In the genomic region with DNA sequence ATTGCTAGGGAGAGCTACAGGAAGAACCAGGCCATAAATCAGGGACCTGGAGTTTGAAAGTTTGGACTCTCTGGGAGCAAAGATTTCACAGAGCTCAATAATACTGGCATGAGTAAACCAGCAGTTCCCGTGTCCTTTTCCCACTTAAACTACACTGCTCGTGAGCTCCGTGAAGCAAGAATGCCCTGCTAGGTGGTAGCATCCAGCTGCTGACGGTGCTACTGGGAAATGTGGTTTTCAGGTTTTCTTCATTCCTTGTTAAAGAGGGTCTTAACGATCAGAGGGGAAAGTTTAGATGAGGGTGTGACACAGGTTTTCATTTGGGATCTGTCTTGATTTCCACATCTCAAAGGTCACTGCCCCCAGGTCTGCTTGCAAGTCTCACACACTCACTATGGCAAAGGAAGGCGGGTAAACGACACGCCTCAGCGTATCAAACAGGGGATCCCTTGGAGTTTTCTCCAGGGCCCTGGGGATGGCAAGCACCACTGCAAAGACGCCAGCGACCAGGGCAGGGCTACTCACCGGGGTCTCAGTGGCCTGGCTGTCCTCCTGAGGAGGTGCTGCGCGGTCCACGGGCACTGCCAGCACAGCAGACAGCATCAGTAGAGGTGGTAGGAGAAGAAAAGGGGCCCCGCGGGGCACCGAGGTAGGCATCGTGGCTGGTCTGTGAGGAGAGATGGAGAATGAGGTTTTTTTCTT, we compare ENCODE assay signal across 7 mouse cellular contexts. TPM values are rescaled to one million over a fixed set of nuclear protein-coding genes. Genes with fewer than 3 reads are reported as not detected.
DNase-seq lines count a peak whose midpoint lies in the region; ATAC-seq and TF ChIP-seq lines count a peak whose summit lies in the region.

No protein-coding gene starts in this region.

- H3K4me3 ChIP-seq in lung, postnatal 0 days (ENCODE audit: low read depth, low read length): peak overlapping the region; percentile 79
- peak overlapping the region; percentile 74 for H3K4me3 ChIP-seq in embryonic facial prominence, embryonic 14.5 days (ENCODE audit: low read depth, low read length)
- H3K4me3 ChIP-seq in intestine, postnatal 0 days (ENCODE audit: low read depth, low read length): peak overlapping the region; percentile 67
- peak overlapping the region; percentile 78 for H3K4me3 ChIP-seq in neural tube, embryonic 13.5 days

- ATAC-seq in lung, postnatal 0 days: peak; percentile 1; the same call in 1 of the 2 replicates
- no peak for ATAC-seq in embryonic facial prominence, embryonic 14.5 days (ENCODE audit: low read depth)
- ATAC-seq in intestine, postnatal 0 days: peak; percentile 11; the same call in 1 of the 2 replicates
- ATAC-seq in neural tube, embryonic 13.5 days (ENCODE audit: low read depth): peak; percentile 23; the same call in 1 of the 2 replicates

- peak overlapping the region; percentile 88; the same call in 1 of the 2 replicates for H3K27ac ChIP-seq in lung, postnatal 0 days (ENCODE audit: low read length)
- H3K27ac ChIP-seq in embryonic facial prominence, embryonic 14.5 days (replicated peaks; ENCODE audit: low read depth, low read length): peak overlapping the region; percentile 89; the same call in 1 of the 2 replicates
- H3K27ac ChIP-seq in intestine, postnatal 0 days (ENCODE audit: low read depth, low read length): peak overlapping the region; percentile 87
- H3K27ac ChIP-seq in neural tube, embryonic 13.5 days (replicated peaks): peak overlapping the region; percentile 82; the same call in 1 of the 2 replicates

- H3K36me3 ChIP-seq in lung, postnatal 0 days (ENCODE audit: insufficient read depth, low read length): no peaks in the 10 kb centered on the region; the same call in 1 of the 2 replicates
- peaks cover 35% of the 10 kb centered on the region for H3K36me3 ChIP-seq in embryonic facial prominence, embryonic 14.5 days (ENCODE audit: control insufficient read depth, insufficient read depth, low read length)
- H3K36me3 ChIP-seq in intestine, postnatal 0 days (ENCODE audit: control insufficient read depth, insufficient read depth): peaks cover 11% of the 10 kb centered on the region; the same call in 1 of the 2 replicates
- peaks cover 29% of the 10 kb centered on the region for H3K36me3 ChIP-seq in neural tube, embryonic 13.5 days

- no peak for TF ChIP-seq EP300 in lung, postnatal 0 days (IDR thresholded peaks at IDR 0.05)

- H3K4me2 ChIP-seq in lung, postnatal 0 days (replicated peaks; ENCODE audit: low read depth, low read length): peak overlapping the region; percentile 74
- peak overlapping the region; percentile 98 for H3K4me2 ChIP-seq in embryonic facial prominence, embryonic 14.5 days (ENCODE audit: low read depth, low read length)
- peak overlapping the region; percentile 87 for H3K4me2 ChIP-seq in intestine, postnatal 0 days (replicated peaks; ENCODE audit: low read depth)
- H3K4me2 ChIP-seq in neural tube, embryonic 13.5 days: peak overlapping the region; percentile 93

- no peaks in the 10 kb centered on the region for H3K27me3 ChIP-seq in lung, postnatal 0 days (replicated peaks; ENCODE audit: insufficient read depth, low read length)
- no peaks in the 10 kb centered on the region for H3K27me3 ChIP-seq in embryonic facial prominence, embryonic 14.5 days (replicated peaks; ENCODE audit: control insufficient read depth, insufficient read depth, low read length)
- H3K27me3 ChIP-seq in intestine, postnatal 0 days (replicated peaks; ENCODE audit: control insufficient read depth, insufficient read depth, low read length): no peaks in the 10 kb centered on the region
- H3K27me3 ChIP-seq in neural tube, embryonic 13.5 days: no peaks in the 10 kb centered on the region

- DNase-seq in lung, postnatal 0 days (ENCODE audit: low spot score): no peak
- DNase-seq in lung, adult 18-20 months: no peak
- no peak for DNase-seq in embryonic facial prominence, embryonic 14.5 days (ENCODE audit: low spot score)
- DNase-seq in adipocyte (ENCODE audit: low spot score): no peak
- DNase-seq in cerebellum, postnatal 4 days (ENCODE audit: low spot score in 2 of 2): no peak

- no peaks in the 10 kb centered on the region for H3K9me3 ChIP-seq in lung, postnatal 0 days (ENCODE audit: low read length)
- no peaks in the 10 kb centered on the region for H3K9me3 ChIP-seq in embryonic facial prominence, embryonic 14.5 days (ENCODE audit: control insufficient read depth, low read length)
- no peaks in the 10 kb centered on the region for H3K9me3 ChIP-seq in intestine, postnatal 0 days (ENCODE audit: control insufficient read depth)
- H3K9me3 ChIP-seq in neural tube, embryonic 13.5 days: no peaks in the 10 kb centered on the region

- 24% methylated on average over 19 of the region's 19 CpGs for WGBS in lung, postnatal 0 days
- 29% methylated on average over 19 of the region's 19 CpGs for WGBS in embryonic facial prominence, embryonic 14.5 days
- WGBS in intestine, postnatal 0 days: 14% methylated on average over 19 of the region's 19 CpGs
- 34% methylated on average over 19 of the region's 19 CpGs for WGBS in neural tube, embryonic 13.5 days

- H3K9ac ChIP-seq in lung, postnatal 0 days (replicated peaks; ENCODE audit: low read depth): peak overlapping the region; percentile 72
- peak overlapping the region; percentile 81 for H3K9ac ChIP-seq in embryonic facial prominence, embryonic 14.5 days (ENCODE audit: low read depth, low read length)
- peak overlapping the region; percentile 70 for H3K9ac ChIP-seq in intestine, postnatal 0 days (ENCODE audit: low read depth, low read length)
- peak overlapping the region; percentile 92 for H3K9ac ChIP-seq in neural tube, embryonic 13.5 days

- peaks cover 8% of the 10 kb centered on the region; the same call in 1 of the 2 replicates for H3K4me1 ChIP-seq in lung, postnatal 0 days (ENCODE audit: insufficient read depth, low read depth, low read length)
- peaks cover 10% of the 10 kb centered on the region for H3K4me1 ChIP-seq in embryonic facial prominence, embryonic 14.5 days (ENCODE audit: control insufficient read depth, insufficient read depth, low read length)
- H3K4me1 ChIP-seq in intestine, postnatal 0 days (replicated peaks; ENCODE audit: control insufficient read depth, insufficient read depth, low read length): 0 out of 2 replicates have a peak, but pooled peaks cover 14% of the 10 kb centered on the region
- peaks cover 19% of the 10 kb centered on the region for H3K4me1 ChIP-seq in neural tube, embryonic 13.5 days (replicated peaks)

- no peak for TF ChIP-seq CTCF in lung, postnatal 0 days (IDR thresholded peaks at IDR 0.05)
- no peak for TF ChIP-seq CTCF in intestine, postnatal 0 days (IDR thresholded peaks at IDR 0.05; ENCODE audit: low read depth)

RNA-seq across cellular contexts. Expression of gene Nucb1, which starts 0.9 kb away (rescaled TPM):
- 203 and 213 TPM in 2 replicates for polyA plus RNA-seq in lung, postnatal 0 days (2015; fragmentation: Nextera tagmentation; extraction: Ambion mirVana)
- 209 and 236 TPM in 2 replicates for polyA plus RNA-seq in embryonic facial prominence, embryonic 14.5 days (2014; fragmentation: Nextera tagmentation; extraction: Ambion mirVana)
- 199 and 218 TPM in 2 replicates for polyA plus RNA-seq in intestine, postnatal 0 days (2015; fragmentation: Nextera tagmentation; extraction: Ambion mirVana)
- 116 and 121 TPM in 2 replicates for polyA plus RNA-seq in neural tube, embryonic 13.5 days (2015; fragmentation: Nextera tagmentation; extraction: Ambion mirVana)

RNA-seq across cellular contexts. Expression of gene Ppp1r15a, which starts 16.7 kb away (rescaled TPM):
- 36.6 and 39.1 TPM in 2 replicates for polyA plus RNA-seq in lung, postnatal 0 days (2015; fragmentation: Nextera tagmentation; extraction: Ambion mirVana)
- 20.7 and 21.9 TPM in 2 replicates for polyA plus RNA-seq in embryonic facial prominence, embryonic 14.5 days (2014; fragmentation: Nextera tagmentation; extraction: Ambion mirVana)
- 7.4 and 9.0 TPM in 2 replicates for polyA plus RNA-seq in intestine, postnatal 0 days (2015; fragmentation: Nextera tagmentation; extraction: Ambion mirVana)
- polyA plus RNA-seq in neural tube, embryonic 13.5 days (2015; fragmentation: Nextera tagmentation; extraction: Ambion mirVana): 17.2 and 20.9 TPM in 2 replicates

RNA-seq across cellular contexts. Expression of gene Plekha4, which starts 16.8 kb away (rescaled TPM):
- 2.0 and 2.1 TPM in 2 replicates for polyA plus RNA-seq in lung, postnatal 0 days (2015; fragmentation: Nextera tagmentation; extraction: Ambion mirVana)
- polyA plus RNA-seq in embryonic facial prominence, embryonic 14.5 days (2014; fragmentation: Nextera tagmentation; extraction: Ambion mirVana): 6.8 and 7.3 TPM in 2 replicates
- 0.80 and 1.6 TPM in 2 replicates for polyA plus RNA-seq in intestine, postnatal 0 days (2015; fragmentation: Nextera tagmentation; extraction: Ambion mirVana)
- 4.1 and 7.9 TPM in 2 replicates for polyA plus RNA-seq in neural tube, embryonic 13.5 days (2015; fragmentation: Nextera tagmentation; extraction: Ambion mirVana)

RNA-seq across cellular contexts. Expression of gene Dhdh, which starts 20.7 kb away (rescaled TPM):
- polyA plus RNA-seq in lung, postnatal 0 days (2015; fragmentation: Nextera tagmentation; extraction: Ambion mirVana): 3.5 and 4.5 TPM in 2 replicates
- polyA plus RNA-seq in embryonic facial prominence, embryonic 14.5 days (2014; fragmentation: Nextera tagmentation; extraction: Ambion mirVana): 2.5 and 3.2 TPM in 2 replicates
- polyA plus RNA-seq in intestine, postnatal 0 days (2015; fragmentation: Nextera tagmentation; extraction: Ambion mirVana): 1.1 and 1.2 TPM in 2 replicates
- 3.2 and 3.4 TPM in 2 replicates for polyA plus RNA-seq in neural tube, embryonic 13.5 days (2015; fragmentation: Nextera tagmentation; extraction: Ambion mirVana)

RNA-seq across cellular contexts. Expression of gene Gm45808, which starts 22.7 kb away (rescaled TPM):
- not detected in 2 replicates for polyA plus RNA-seq in lung, postnatal 0 days (2015; fragmentation: Nextera tagmentation; extraction: Ambion mirVana)
- not detected in 2 replicates for polyA plus RNA-seq in embryonic facial prominence, embryonic 14.5 days (2014; fragmentation: Nextera tagmentation; extraction: Ambion mirVana)
- polyA plus RNA-seq in intestine, postnatal 0 days (2015; fragmentation: Nextera tagmentation; extraction: Ambion mirVana): not detected in 2 replicates
- not detected in 2 replicates for polyA plus RNA-seq in neural tube, embryonic 13.5 days (2015; fragmentation: Nextera tagmentation; extraction: Ambion mirVana)
